Mouse (Mus musculus): ENCODE measurements around the gene Zfp683. TPM values are rescaled to one million over a fixed set of nuclear protein-coding genes. Genes with fewer than 3 reads are reported as not detected.

Zfp683 gene
- polyA plus RNA-seq, 1 experiment: 0.11 TPM

GRCm38 (mm10) chr4:134016208-134016607 is 37.4 kb upstream of the Zfp683 start:
- Histone ChIP-seq H3K4me1 (ENCODE audit: control insufficient read depth, insufficient read depth, low read length) (peaks cover 46% of the 10 kb centered on the region), H3K27me3 (ENCODE audit: control insufficient read depth, insufficient read depth, low read length) (peaks cover 4% of the 10 kb centered on the region; the same call in 1 of the 2 replicates), H3K27ac (ENCODE audit: control insufficient read depth, insufficient read depth, low read depth, low read length) (no peak overlapping the region), H3K36me3 (ENCODE audit: control insufficient read depth, insufficient read depth, low read length) (no peaks in the 10 kb centered on the region), H3K4me3 (ENCODE audit: control insufficient read depth, low read depth, low read length) (no peak overlapping the region)
- TF ChIP-seq POLR2A (IDR thresholded peaks at IDR 0.05; ENCODE audit: control insufficient read depth, low read depth, low read length) (no peak), CTCF (IDR thresholded peaks at IDR 0.05; ENCODE audit: control insufficient read depth, insufficient read depth, insufficient replicate concordance, low read depth, low read length) (no peak)

GRCm38 (mm10) chr4:134016767-134017166 is 36.9 kb upstream of the Zfp683 start:
- peaks cover 4% of the 10 kb centered on the region; the same call in 1 of the 2 replicates for H3K27me3 ChIP-seq (ENCODE audit: control insufficient read depth, insufficient read depth, low read length)
- peaks cover 41% of the 10 kb centered on the region for H3K4me1 ChIP-seq (ENCODE audit: control insufficient read depth, insufficient read depth, low read length)
- H3K4me3 ChIP-seq (ENCODE audit: control insufficient read depth, low read depth, low read length): peak overlapping the region; percentile 12; the same call in 1 of the 2 replicates
- TF ChIP-seq POLR2A (IDR thresholded peaks at IDR 0.05; ENCODE audit: control insufficient read depth, low read depth, low read length) (no peak), CTCF (IDR thresholded peaks at IDR 0.05; ENCODE audit: control insufficient read depth, insufficient read depth, insufficient replicate concordance, low read depth, low read length) (no peak)
- H3K27ac ChIP-seq (ENCODE audit: control insufficient read depth, insufficient read depth, low read depth, low read length): no peak overlapping the region
- H3K36me3 ChIP-seq (ENCODE audit: control insufficient read depth, insufficient read depth, low read length): no peaks in the 10 kb centered on the region

- peaks cover 37% of the 10 kb centered on the region for H3K4me1 ChIP-seq (ENCODE audit: control insufficient read depth, insufficient read depth, low read length)
- H3K27me3 ChIP-seq (ENCODE audit: control insufficient read depth, insufficient read depth, low read length): peaks cover 4% of the 10 kb centered on the region; the same call in 1 of the 2 replicates
- H3K36me3 ChIP-seq (ENCODE audit: control insufficient read depth, insufficient read depth, low read length): no peaks in the 10 kb centered on the region
- no peak overlapping the region for H3K27ac ChIP-seq (ENCODE audit: control insufficient read depth, insufficient read depth, low read depth, low read length)
- peak overlapping the region; percentile 12 for H3K4me3 ChIP-seq (ENCODE audit: control insufficient read depth, low read depth, low read length)
- TF ChIP-seq POLR2A (IDR thresholded peaks at IDR 0.05; ENCODE audit: control insufficient read depth, low read depth, low read length) (no peak), CTCF (IDR thresholded peaks at IDR 0.05; ENCODE audit: control insufficient read depth, insufficient read depth, insufficient replicate concordance, low read depth, low read length) (no peak)
Measured at GRCm38 (mm10) chr4:134017201-134017865, 36.3 kb upstream of the Zfp683 start.

GRCm38 (mm10) chr4:134018038-134018778 is 35.4 kb upstream of the Zfp683 start:
- Histone ChIP-seq H3K27ac (ENCODE audit: control insufficient read depth, insufficient read depth, low read depth, low read length) (no peak overlapping the region), H3K4me3 (ENCODE audit: control insufficient read depth, low read depth, low read length) (peak overlapping the region; percentile 21), H3K4me1 (ENCODE audit: control insufficient read depth, insufficient read depth, low read length) (peaks cover 37% of the 10 kb centered on the region)

GRCm38 (mm10) chr4:134018779-134019145 is 34.9 kb upstream of the Zfp683 start, which contains the start of gene Lin28a:
Gene Lin28a, minus strand, starts transcription at chr4:134018841.
- peaks cover 4% of the 10 kb centered on the region; the same call in 1 of the 2 replicates for H3K27me3 ChIP-seq (ENCODE audit: control insufficient read depth, insufficient read depth, low read length)
- peaks cover 37% of the 10 kb centered on the region for H3K4me1 ChIP-seq (ENCODE audit: control insufficient read depth, insufficient read depth, low read length)
- H3K36me3 ChIP-seq (ENCODE audit: control insufficient read depth, insufficient read depth, low read length): no peaks in the 10 kb centered on the region
- H3K4me3 ChIP-seq (ENCODE audit: control insufficient read depth, low read depth, low read length): peak within 1 kb of the TSS; percentile 32
- H3K27ac ChIP-seq (ENCODE audit: control insufficient read depth, insufficient read depth, low read depth, low read length): no peak within 1 kb of the TSS
- TF ChIP-seq POLR2A (IDR thresholded peaks at IDR 0.05; ENCODE audit: control insufficient read depth, low read depth, low read length) (no peak), CTCF (IDR thresholded peaks at IDR 0.05; ENCODE audit: control insufficient read depth, insufficient read depth, insufficient replicate concordance, low read depth, low read length) (no peak)

More at GRCm38 (mm10) chr4:134018038-134018778, 35.4 kb upstream of the Zfp683 start:
- TF ChIP-seq POLR2A (IDR thresholded peaks at IDR 0.05; ENCODE audit: control insufficient read depth, low read depth, low read length) (no peak), CTCF (IDR thresholded peaks at IDR 0.05; ENCODE audit: control insufficient read depth, insufficient read depth, insufficient replicate concordance, low read depth, low read length) (no peak)
- Histone ChIP-seq H3K36me3 (ENCODE audit: control insufficient read depth, insufficient read depth, low read length) (no peaks in the 10 kb centered on the region), H3K27me3 (ENCODE audit: control insufficient read depth, insufficient read depth, low read length) (peaks cover 4% of the 10 kb centered on the region; the same call in 1 of the 2 replicates)

GRCm38 (mm10) chr4:134019210-134019609 is 34.4 kb upstream of the Zfp683 start:
- Histone ChIP-seq H3K4me3 (ENCODE audit: control insufficient read depth, low read depth, low read length) (peak overlapping the region; percentile 32; the same call in 1 of the 2 replicates), H3K27me3 (ENCODE audit: control insufficient read depth, insufficient read depth, low read length) (peaks cover 4% of the 10 kb centered on the region; the same call in 1 of the 2 replicates), H3K36me3 (ENCODE audit: control insufficient read depth, insufficient read depth, low read length) (no peaks in the 10 kb centered on the region), H3K27ac (ENCODE audit: control insufficient read depth, insufficient read depth, low read depth, low read length) (no peak overlapping the region), H3K4me1 (ENCODE audit: control insufficient read depth, insufficient read depth, low read length) (peaks cover 37% of the 10 kb centered on the region)
- no peak for TF ChIP-seq CTCF (IDR thresholded peaks at IDR 0.05; ENCODE audit: control insufficient read depth, insufficient read depth, insufficient replicate concordance, low read depth, low read length)
- TF ChIP-seq POLR2A (IDR thresholded peaks at IDR 0.05; ENCODE audit: control insufficient read depth, low read depth, low read length): no peak

Data from testis, adult 2 months (tissue).